Mouse (Mus musculus) embryonic facial prominence, embryonic 14.5 days (tissue): ENCODE data around the gene Pemt. TPM values are rescaled to one million over a fixed set of nuclear protein-coding genes. Genes with fewer than 3 reads are reported as not detected.

ENCODE experiments used
- ATAC-seq: fragments of 200-750 bp; cut with Nextera tagmentation; 2 replicates; pipeline ENCODE4 v1.8.0; 2017; ENCODE audit warnings: low read depth, moderate number of reproducible peaks, moderate TSS enrichment
- DNase-seq: peaks from one replicate; pipeline ENCODE4 v3.0.0-alpha.2; 2015; ENCODE audit warnings: low spot score
- H3K27ac ChIP-seq: fragments of 300-500 bp; sonication (generic); replicated peaks from 2 replicates; pipeline ENCODE4 v1.5.1; 2014; ENCODE audit warnings: low read depth, mild to moderate bottlenecking, low read length, moderate library complexity
- H3K27me3 ChIP-seq: fragments of 300-500 bp; sonication (generic); replicated peaks from 2 replicates; pipeline ENCODE4 v1.6.1; 2014; ENCODE audit warnings: low read length; ENCODE audit not compliant: control insufficient read depth, insufficient read depth
- H3K36me3 ChIP-seq: fragments of 300-500 bp; sonication (generic); 2 replicates; pipeline ENCODE4 v1.6.1; 2014; ENCODE audit warnings: low read length, mixed read lengths; ENCODE audit not compliant: control insufficient read depth, insufficient read depth
- H3K4me1 ChIP-seq: fragments of 300-500 bp; sonication (generic); 2 replicates; pipeline ENCODE4 v1.6.1; 2014; ENCODE audit warnings: antibody characterized with exemption, low read length; ENCODE audit not compliant: control insufficient read depth, insufficient read depth
- H3K4me2 ChIP-seq: fragments of 300-500 bp; sonication (generic); 2 replicates; pipeline ENCODE4 v1.6.1; 2014; ENCODE audit warnings: low read depth, mild to moderate bottlenecking, low read length, moderate library complexity, mixed read lengths
- H3K4me3 ChIP-seq: fragments of 300-500 bp; sonication (generic); 2 replicates; pipeline ENCODE4 v1.5.1; 2014; ENCODE audit warnings: low read depth, mild to moderate bottlenecking, low read length
- H3K9ac ChIP-seq: fragments of 300-500 bp; sonication (generic); 2 replicates; pipeline ENCODE4 v1.6.1; 2014; ENCODE audit warnings: low read depth, mild to moderate bottlenecking, low read length, moderate library complexity, mixed read lengths
- H3K9me3 ChIP-seq: fragments of 300-500 bp; sonication (generic); 2 replicates; pipeline ENCODE4 v1.6.1; 2016; ENCODE audit warnings: low read length; ENCODE audit not compliant: control insufficient read depth
- WGBS: fragments of 180-500 bp; shearing (Covaris S2); extraction: QIAGEN DNeasy Blood & Tissue Kit; methylation state at CpG from one replicate; pipeline ENCODE4 v1.1.7; 2014; 5-methylcytosine and 5-hydroxymethylcytosine counted together
- polyA plus RNA-seq: library from polyadenylated mRNA; unstranded; fragments of >200 nt; fragmentation: Nextera tagmentation; extraction: Ambion mirVana; gene quantifications from 2 replicates; pipeline ENCODE4 v1.2.1, GENCODE M21; 2014

The Pemt gene
- polyA plus RNA-seq, 1 experiment from 2014 or later, result 9.2 TPM

DNA sequence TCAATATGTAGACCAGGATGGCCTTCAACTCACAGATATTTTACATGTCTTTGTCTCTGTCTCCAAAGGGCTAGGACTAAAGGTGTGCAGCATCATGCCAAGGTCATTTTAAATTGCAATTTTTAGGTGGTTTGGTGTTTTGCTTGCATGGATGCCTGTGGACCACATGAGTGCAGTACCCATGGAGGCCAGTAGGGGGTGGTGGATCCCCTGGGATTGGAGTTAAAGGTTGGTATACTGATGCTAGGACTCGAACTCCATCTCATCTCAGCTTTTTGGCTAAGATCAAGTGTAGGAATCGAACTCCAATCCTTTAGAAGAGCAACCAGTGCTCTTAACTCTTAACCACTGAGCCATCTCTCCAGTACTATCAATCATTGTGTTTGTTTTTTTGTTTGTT lies 38.3 kb upstream of the Pemt start:
- Histone ChIP-seq H3K4me3 (no peak overlapping the region), H3K36me3 (no peaks in the 10 kb centered on the region), H3K4me1 (0 out of 2 replicates have a peak, but pooled peaks cover 3% of the 10 kb centered on the region), H3K27ac (no peak overlapping the region), H3K9ac (no peak overlapping the region), H3K27me3 (no peaks in the 10 kb centered on the region), H3K9me3 (no peaks in the 10 kb centered on the region), H3K4me2 (no peak overlapping the region)
- WGBS, result 39% methylated on average over 2 of the region's 2 CpGs
- no peak for DNase-seq
- ATAC-seq, result no peak

- Histone ChIP-seq H3K4me1 (no peaks in the 10 kb centered on the region), H3K27me3 (no peaks in the 10 kb centered on the region), H3K4me2 (no peak overlapping the region), H3K9me3 (no peaks in the 10 kb centered on the region), H3K36me3 (no peaks in the 10 kb centered on the region), H3K4me3 (no peak overlapping the region), H3K27ac (no peak overlapping the region), H3K9ac (no peak overlapping the region)
- 12% methylated on average over 4 of the region's 4 CpGs for WGBS
- peak; percentile 50; the same call in 1 of the 2 replicates for ATAC-seq
- DNase-seq, result peak; percentile 86
Measured at GRCm38 (mm10) chr11:60076790-60077189, 30.5 kb upstream of the Pemt start.

- H3K9ac ChIP-seq, result no peak overlapping the region
- DNase-seq (no peak), ATAC-seq (no peak)
- H3K9me3 ChIP-seq, result no peaks in the 10 kb centered on the region
- H3K27ac ChIP-seq, result no peak overlapping the region
- no peaks in the 10 kb centered on the region for H3K4me1 ChIP-seq
- no peak overlapping the region for H3K4me3 ChIP-seq
- no peak overlapping the region for H3K4me2 ChIP-seq
- H3K27me3 ChIP-seq, result no peaks in the 10 kb centered on the region
- H3K36me3 ChIP-seq, result no peaks in the 10 kb centered on the region
- 75% methylated on average over 3 of the region's 3 CpGs for WGBS
Measured at GRCm38 (mm10) chr11:60076183-60076582, 29.9 kb upstream of the Pemt start.

DNA sequence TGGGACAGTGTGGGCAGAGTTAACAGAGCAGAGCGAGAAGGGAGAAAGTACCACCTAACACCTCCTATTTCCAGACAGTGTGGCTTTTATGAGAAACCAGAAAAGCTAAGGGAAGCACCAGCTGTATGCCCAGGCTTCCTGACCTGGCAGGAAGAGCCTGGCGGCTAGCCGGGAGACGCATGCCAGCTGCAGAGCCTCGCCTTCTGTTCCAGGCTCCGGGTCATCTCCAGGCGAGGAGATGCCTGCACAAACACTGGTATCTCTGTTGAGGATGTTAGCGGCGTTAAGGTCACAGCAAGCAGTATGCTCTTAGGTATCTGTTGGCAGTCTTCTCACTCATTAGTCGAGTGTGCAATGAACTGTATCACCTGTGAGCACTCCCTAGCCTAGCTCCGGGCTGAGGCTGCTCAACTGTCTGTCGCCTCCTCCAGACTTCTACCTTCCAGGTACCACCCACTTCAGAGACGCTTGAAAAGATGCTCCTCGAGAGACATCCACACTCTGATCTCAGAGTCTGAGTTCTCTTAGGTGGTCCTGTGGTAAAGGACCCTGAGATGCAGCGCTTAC lies 27.7 kb upstream of the Pemt start:
- Histone ChIP-seq H3K36me3 (no peaks in the 10 kb centered on the region), H3K4me1 (no peaks in the 10 kb centered on the region), H3K4me3 (no peak overlapping the region), H3K27ac (no peak overlapping the region), H3K4me2 (no peak overlapping the region), H3K9ac (no peak overlapping the region), H3K27me3 (no peaks in the 10 kb centered on the region), H3K9me3 (no peaks in the 10 kb centered on the region)
- no peak for DNase-seq
- no peak for ATAC-seq
- WGBS, result 68% methylated on average over 15 of the region's 15 CpGs

GRCm38 (mm10) chr11:60073121-60073520 lies 26.8 kb upstream of the Pemt start:
- no peaks in the 10 kb centered on the region for H3K4me1 ChIP-seq
- H3K9me3 ChIP-seq, result no peaks in the 10 kb centered on the region
- H3K27me3 ChIP-seq, result no peaks in the 10 kb centered on the region
- no peak for DNase-seq
- no peak overlapping the region for H3K4me2 ChIP-seq
- H3K36me3 ChIP-seq, result no peaks in the 10 kb centered on the region
- H3K4me3 ChIP-seq, result no peak overlapping the region
- no peak overlapping the region for H3K27ac ChIP-seq
- no peak for ATAC-seq
- H3K9ac ChIP-seq, result no peak overlapping the region

- no peaks in the 10 kb centered on the region for H3K9me3 ChIP-seq
- 87% methylated on average over 6 of the region's 6 CpGs for WGBS
- ATAC-seq (no peak), DNase-seq (no peak)
- no peaks in the 10 kb centered on the region for H3K4me1 ChIP-seq
- no peak overlapping the region for H3K9ac ChIP-seq
- no peaks in the 10 kb centered on the region for H3K27me3 ChIP-seq
- no peak overlapping the region for H3K4me2 ChIP-seq
- no peak overlapping the region for H3K27ac ChIP-seq
- H3K4me3 ChIP-seq, result no peak overlapping the region
- no peaks in the 10 kb centered on the region for H3K36me3 ChIP-seq
Measured at GRCm38 (mm10) chr11:60071221-60071620, 24.9 kb upstream of the Pemt start.

DNA sequence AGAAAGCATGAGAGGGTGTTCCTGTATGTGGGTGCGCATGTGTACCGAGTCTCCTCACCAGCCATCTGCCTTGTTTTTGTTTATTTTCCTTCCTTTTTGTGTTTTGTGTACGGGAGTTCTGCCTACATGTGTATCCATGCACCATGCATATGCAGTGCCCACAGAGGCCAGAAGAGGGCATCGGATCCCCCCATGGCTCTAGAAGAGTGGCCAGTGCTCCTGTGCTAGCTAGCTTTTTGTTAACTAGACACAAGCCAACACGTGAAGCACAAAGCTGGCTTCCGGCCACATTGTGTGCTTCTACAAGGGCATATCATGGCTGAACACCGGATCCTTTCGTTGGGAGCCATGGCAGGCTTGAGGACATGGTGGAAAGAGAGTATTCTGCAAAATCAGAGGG lies 24.3 kb upstream of the Pemt start:
- H3K4me3 ChIP-seq, result no peak overlapping the region
- 29% methylated on average over 8 of the region's 8 CpGs for WGBS
- H3K9me3 ChIP-seq, result no peaks in the 10 kb centered on the region
- no peaks in the 10 kb centered on the region for H3K27me3 ChIP-seq
- H3K4me2 ChIP-seq, result no peak overlapping the region
- ATAC-seq (no peak), DNase-seq (peak; percentile 55)
- H3K4me1 ChIP-seq, result no peaks in the 10 kb centered on the region
- H3K9ac ChIP-seq, result no peak overlapping the region
- H3K27ac ChIP-seq, result no peak overlapping the region
- H3K36me3 ChIP-seq, result no peaks in the 10 kb centered on the region

DNA sequence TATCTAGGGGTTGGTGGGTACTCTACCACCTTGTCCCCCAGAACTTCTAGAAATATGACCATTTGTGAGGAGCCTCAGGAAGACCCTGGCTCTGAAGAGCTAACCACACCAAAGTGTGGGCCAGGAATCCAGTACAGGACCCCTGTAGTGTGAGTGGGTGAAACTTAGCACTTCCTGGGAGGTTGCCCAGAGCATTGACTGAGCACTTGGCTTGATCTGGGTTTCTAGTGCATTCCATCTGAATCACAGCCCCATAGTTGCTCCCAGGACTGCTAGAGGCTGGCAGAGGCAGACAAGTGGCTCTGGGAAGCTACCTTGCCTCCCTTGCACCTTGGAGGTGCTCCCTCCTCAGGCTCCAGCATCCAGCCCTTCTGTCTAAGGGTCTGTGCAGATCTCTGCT lies 22.3 kb upstream of the Pemt start:
- Histone ChIP-seq H3K4me3 (no peak overlapping the region), H3K9ac (no peak overlapping the region), H3K9me3 (no peaks in the 10 kb centered on the region), H3K4me2 (no peak overlapping the region), H3K27ac (no peak overlapping the region), H3K4me1 (no peaks in the 10 kb centered on the region), H3K27me3 (no peaks in the 10 kb centered on the region), H3K36me3 (no peaks in the 10 kb centered on the region)
- DNase-seq (no peak), ATAC-seq (no peak)

DNA sequence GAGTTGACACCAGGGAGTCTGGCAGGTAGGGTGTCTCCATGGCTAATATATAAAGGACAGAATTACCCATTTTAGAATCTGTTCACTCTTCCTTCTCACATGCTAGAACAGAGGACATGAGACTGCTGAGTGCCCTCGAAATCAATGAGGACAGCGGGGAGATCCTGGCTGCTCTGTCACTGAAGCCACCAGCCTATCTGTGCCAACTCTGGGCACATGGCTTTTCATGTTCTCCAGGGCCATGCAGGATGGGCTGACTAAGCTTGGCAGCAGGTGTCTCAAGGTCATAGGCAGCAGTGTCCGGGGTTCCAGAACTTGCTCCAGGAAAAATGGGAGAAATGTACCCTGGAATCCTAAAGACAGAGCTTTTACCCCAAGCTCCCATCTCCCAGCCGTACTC lies 21.4 kb upstream of the Pemt start:
- Histone ChIP-seq H3K9me3 (no peaks in the 10 kb centered on the region), H3K27ac (no peak overlapping the region), H3K36me3 (no peaks in the 10 kb centered on the region), H3K4me1 (no peaks in the 10 kb centered on the region), H3K27me3 (no peaks in the 10 kb centered on the region), H3K4me2 (no peak overlapping the region), H3K9ac (no peak overlapping the region), H3K4me3 (no peak overlapping the region)
- DNase-seq (no peak), ATAC-seq (no peak)
- 81% methylated on average over 4 of the region's 4 CpGs for WGBS
